Mouse (Mus musculus) liver, embryonic 11.5 days (tissue): ENCODE results near the gene Efcab2. TPM values are rescaled to one million over a fixed set of nuclear protein-coding genes. Genes with fewer than 3 reads are reported as not detected.

Source experiments
- ATAC-seq: fragments of 200-750 bp; cut with Nextera tagmentation; replicated peaks from 2 replicates; pipeline ENCODE4 v1.8.0; 2017; ENCODE audit warnings: moderate number of reproducible peaks, mild to moderate bottlenecking, moderate TSS enrichment, moderate library complexity; ENCODE audit not compliant: low FRiP score
- DNase-seq: peaks from one replicate; pipeline ENCODE4 v3.0.0-alpha.2; 2017; ENCODE audit warnings: low spot score
- H3K27ac ChIP-seq: fragments of 300-500 bp; sonication (generic); 2 replicates; pipeline ENCODE4 v1.5.1; 2014; ENCODE audit warnings: mild to moderate bottlenecking, low read depth, low read length, control low read depth
- H3K27me3 ChIP-seq: fragments of 300-500 bp; sonication (generic); replicated peaks from 2 replicates; pipeline ENCODE4 v1.6.1; 2014; ENCODE audit warnings: low read length, mixed read lengths; ENCODE audit not compliant: control insufficient read depth, insufficient read depth
- H3K36me3 ChIP-seq: fragments of 300-500 bp; sonication (generic); 2 replicates; pipeline ENCODE4 v1.6.1; 2014; ENCODE audit warnings: mild to moderate bottlenecking, low read length, moderate library complexity, mixed read lengths; ENCODE audit not compliant: control insufficient read depth, insufficient read depth
- H3K4me1 ChIP-seq: fragments of 300-500 bp; sonication (generic); replicated peaks from 2 replicates; pipeline ENCODE4 v1.6.1; 2014; ENCODE audit warnings: low read length, mixed read lengths; ENCODE audit not compliant: control insufficient read depth, insufficient read depth
- H3K4me2 ChIP-seq: fragments of 300-500 bp; sonication (generic); 2 replicates; pipeline ENCODE4 v1.6.1; 2014; ENCODE audit warnings: mild to moderate bottlenecking, control low read depth, moderate library complexity
- H3K4me3 ChIP-seq: fragments of 300-500 bp; sonication (generic); 2 replicates; pipeline ENCODE4 v1.5.1; 2014; ENCODE audit warnings: low read depth, low read length, control low read depth
- H3K9ac ChIP-seq: fragments of 300-500 bp; sonication (generic); 2 replicates; pipeline ENCODE4 v1.6.1; 2014; ENCODE audit warnings: low read depth, low read length, control low read depth
- H3K9me3 ChIP-seq: fragments of 300-500 bp; sonication (generic); 2 replicates; pipeline ENCODE4 v1.6.1; 2016; ENCODE audit warnings: low read length, inconsistent platforms, mixed read lengths; ENCODE audit not compliant: control insufficient read depth
- WGBS: fragments of 180-500 bp; shearing (Covaris S2); extraction: QIAGEN DNeasy Blood & Tissue Kit; methylation state at CpG from one replicate; pipeline ENCODE4 v1.1.7; 2014; 5-methylcytosine and 5-hydroxymethylcytosine counted together
- microRNA-seq: library from miRNA; unstranded; fragments of <30 nt; microRNA quantifications from one replicate; pipeline ENCODE4, GENCODE M21; 2017; ENCODE audit warnings: borderline number of aligned reads
- polyA plus RNA-seq: library from polyadenylated mRNA; unstranded; fragments of >200 nt; fragmentation: Nextera tagmentation; extraction: Ambion mirVana; gene quantifications from 2 replicates; pipeline ENCODE4 v1.2.1, GENCODE M21; 2014

The Efcab2 gene
- polyA plus RNA-seq, 1 experiment from 2014 or later, result 5.8 TPM

- no peaks in the 10 kb centered on the region for H3K36me3 ChIP-seq
- H3K4me1 ChIP-seq, result peaks cover 15% of the 10 kb centered on the region
- H3K9me3 ChIP-seq, result no peaks in the 10 kb centered on the region
- peaks cover 50% of the 10 kb centered on the region for H3K27me3 ChIP-seq
- peak within 1 kb of the TSS; percentile 97 for H3K4me2 ChIP-seq
- peak within 1 kb of the TSS; percentile 61 for H3K4me3 ChIP-seq
- DNase-seq, result peak; percentile 67
- H3K27ac ChIP-seq, result no peak within 1 kb of the TSS; the same call in 1 of the 2 replicates
- ATAC-seq, result peak; percentile 25; the same call in 1 of the 2 replicates
- H3K9ac ChIP-seq, result peak within 1 kb of the TSS; percentile 7
- WGBS, result under 1% methylated on average over 87 of the region's 92 CpGs
Measured at GRCm38 (mm10) chr1:178528431-178529351, 122.8 kb downstream of the Efcab2 start, which contains the start of gene Kif26b. TSS of gene Kif26b (plus strand) at chr1:178529125.

- H3K4me2 ChIP-seq, result peak overlapping the region; percentile 97
- 2% methylated on average over 38 of the region's 38 CpGs for WGBS
- DNase-seq, result peak; percentile 44
- peaks cover 15% of the 10 kb centered on the region for H3K4me1 ChIP-seq
- peak overlapping the region; percentile 41 for H3K9ac ChIP-seq
- no peak; the same call in 1 of the 2 replicates for ATAC-seq
- no peaks in the 10 kb centered on the region for H3K9me3 ChIP-seq
- H3K36me3 ChIP-seq, result no peaks in the 10 kb centered on the region
- H3K27ac ChIP-seq, result no peak overlapping the region
- H3K4me3 ChIP-seq, result peak overlapping the region; percentile 61
- H3K27me3 ChIP-seq, result peaks cover 50% of the 10 kb centered on the region
Measured at GRCm38 (mm10) chr1:178529512-178530300, 123.8 kb downstream of the Efcab2 start.

DNA sequence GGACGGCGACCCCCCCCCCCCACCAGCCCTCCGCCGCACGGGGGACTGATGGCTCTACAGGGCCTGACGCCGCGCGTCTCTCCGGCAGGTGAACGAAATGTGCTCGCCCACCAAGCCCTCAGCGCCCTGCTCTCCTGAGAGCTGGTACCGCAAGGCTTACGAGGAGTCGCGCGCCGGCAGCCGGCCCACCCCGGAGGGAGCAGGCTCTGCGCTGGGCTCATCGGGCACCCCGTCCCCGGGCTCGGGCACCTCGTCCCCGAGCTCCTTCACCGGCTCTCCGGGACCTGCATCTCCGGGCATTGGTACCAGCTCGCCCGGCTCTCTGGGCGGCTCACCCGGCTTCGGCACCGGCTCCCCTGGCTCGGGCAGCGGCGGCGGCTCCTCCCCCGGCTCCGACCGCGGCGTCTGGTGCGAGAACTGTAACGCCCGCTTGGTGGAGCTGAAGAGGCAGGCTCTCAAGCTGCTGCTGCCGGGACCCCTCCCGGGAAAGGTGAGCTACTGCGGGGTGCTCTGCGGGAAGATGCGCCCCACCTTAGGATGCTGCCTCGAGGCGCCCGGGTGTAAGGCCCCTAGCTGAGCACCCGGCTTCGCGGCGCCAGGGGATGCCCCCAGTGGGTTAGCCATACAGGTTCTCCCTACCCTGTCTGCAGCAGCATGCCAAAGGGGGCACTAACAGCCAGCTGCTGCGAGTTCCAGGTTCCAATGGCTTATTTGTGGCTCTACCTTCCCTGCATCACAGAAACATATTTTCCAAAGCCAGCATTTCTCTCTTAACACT is 124.6 kb downstream of the Efcab2 start:
- ATAC-seq, result peak; percentile 45; the same call in 1 of the 2 replicates
- H3K9me3 ChIP-seq, result no peaks in the 10 kb centered on the region
- H3K36me3 ChIP-seq, result no peaks in the 10 kb centered on the region
- 1% methylated on average over 62 of the region's 62 CpGs for WGBS
- H3K4me2 ChIP-seq, result peak overlapping the region; percentile 97
- H3K9ac ChIP-seq, result peak overlapping the region; percentile 41; the same call in 1 of the 2 replicates
- DNase-seq, result peak; percentile 79
- H3K27me3 ChIP-seq, result peaks cover 50% of the 10 kb centered on the region
- peaks cover 15% of the 10 kb centered on the region for H3K4me1 ChIP-seq
- no peak overlapping the region for H3K27ac ChIP-seq
- peak overlapping the region; percentile 61 for H3K4me3 ChIP-seq

Small RNA genes lying within 50 kb of the gene (microRNA-seq; reads per million reads assigned to microRNA genes)
- gene Gm27458, result not detected

Other genes starting within 250 kb of the Efcab2 start
- gene Desi2, start 218.7 kb upstream of the Efcab2 start, polyA plus RNA-seq, result 18.6 and 19.5 TPM in 2 replicates
- 108 and 129 TPM in 2 replicates for gene Cox20, start 87.0 kb upstream of the Efcab2 start, polyA plus RNA-seq
- gene Hnrnpu, start 68.3 kb upstream of the Efcab2 start, polyA plus RNA-seq, result 571 and 620 TPM in 2 replicates
- 2.7 TPM in 2 replicates for gene Kif26b, start 123.0 kb downstream of the Efcab2 start, polyA plus RNA-seq